Mouse (Mus musculus) forebrain, postnatal 0 days (tissue): ENCODE data around the gene Gfm2. TPM values are rescaled to one million over a fixed set of nuclear protein-coding genes. Genes with fewer than 3 reads are reported as not detected.

ENCODE experiments used
- ATAC-seq: fragments of 200-750 bp; cut with Nextera tagmentation; 2 replicates; pipeline ENCODE4 v1.8.0; 2017; ENCODE audit warnings: mild to moderate bottlenecking, moderate library complexity
- DNase-seq: peaks from one replicate; pipeline ENCODE4 v3.0.0-alpha.2; 2015
- H3K27ac ChIP-seq: fragments of 300-500 bp; sonication (generic); 2 replicates; pipeline ENCODE4 v1.5.1; 2014; ENCODE audit warnings: low read depth, mild to moderate bottlenecking, antibody characterized with exemption, low read length, moderate library complexity, mixed read lengths
- H3K27me3 ChIP-seq: fragments of 300-500 bp; sonication (generic); 2 replicates; pipeline ENCODE4 v1.6.1; 2014; ENCODE audit warnings: mild to moderate bottlenecking, low read length, mixed read lengths; ENCODE audit not compliant: insufficient read depth
- H3K36me3 ChIP-seq: fragments of 300-500 bp; sonication (generic); 2 replicates; pipeline ENCODE4 v1.6.1; 2014; ENCODE audit warnings: mild to moderate bottlenecking, moderate library complexity; ENCODE audit not compliant: insufficient read depth
- H3K4me1 ChIP-seq: fragments of 300-500 bp; sonication (generic); 2 replicates; pipeline ENCODE4 v1.6.1; 2014; ENCODE audit warnings: antibody characterized with exemption; ENCODE audit not compliant: insufficient read depth
- H3K4me2 ChIP-seq: fragments of 300-500 bp; sonication (generic); 2 replicates; pipeline ENCODE4 v1.6.1; 2014; ENCODE audit warnings: low read depth, mild to moderate bottlenecking, moderate library complexity
- H3K4me3 ChIP-seq: fragments of 300-500 bp; sonication (generic); 2 replicates; pipeline ENCODE4 v1.5.1; 2014; ENCODE audit warnings: low read depth, low read length, mixed read lengths
- H3K9ac ChIP-seq: fragments of 300-500 bp; sonication (generic); 2 replicates; pipeline ENCODE4 v1.6.1; 2014; ENCODE audit warnings: mild to moderate bottlenecking
- H3K9me3 ChIP-seq: fragments of 300-500 bp; sonication (generic); 2 replicates; pipeline ENCODE4 v1.6.1; 2016; ENCODE audit warnings: low read length
- CTCF ChIP-seq: sonication (generic); IDR thresholded peaks from 2 replicates; pipeline ENCODE4 v1.5.1; 2016; ENCODE audit warnings: antibody characterized with exemption, control low read depth, low read depth
- WGBS: fragments of 180-500 bp; shearing (Covaris S2); extraction: QIAGEN DNeasy Blood & Tissue Kit; methylation state at CpG from one replicate; pipeline ENCODE4 v1.1.7; 2014; 5-methylcytosine and 5-hydroxymethylcytosine counted together
- polyA plus RNA-seq: library from polyadenylated mRNA; unstranded; fragments of >200 nt; fragmentation: Nextera tagmentation; extraction: Ambion mirVana; gene quantifications from 2 replicates; pipeline ENCODE4 v1.2.1, GENCODE M21; 2015
- total RNA-seq: library from RNA; depleted of rRNA; stranded (reverse); fragments of >200 nt; gene quantifications from 2 replicates; pipeline ENCODE4 v1.2.3, GENCODE M21; 2014; rRNA removed

Gene Gfm2
- total and polyA plus RNA-seq, 2 experiments from 2014 or later: 15.5 to 32.1 TPM

GRCm38 (mm10) chr13:97225130-97225529, 87.4 kb downstream of the Gfm2 start:
- Histone ChIP-seq H3K4me3 (no peak overlapping the region), H3K9me3 (no peaks in the 10 kb centered on the region), H3K9ac (no peak overlapping the region), H3K4me2 (no peak overlapping the region), H3K27ac (no peak overlapping the region), H3K36me3 (no peaks in the 10 kb centered on the region), H3K4me1 (no peaks in the 10 kb centered on the region), H3K27me3 (no peaks in the 10 kb centered on the region)
- no peak for TF ChIP-seq CTCF
- DNase-seq (no peak), ATAC-seq (no peak)
- 83% methylated on average over 17 of the region's 17 CpGs for WGBS

- WGBS: 94% methylated on average over 3 of the region's 3 CpGs
- no peak overlapping the region for H3K27ac ChIP-seq
- H3K9ac ChIP-seq: no peak overlapping the region
- ATAC-seq (no peak), DNase-seq (no peak)
- H3K4me1 ChIP-seq: no peaks in the 10 kb centered on the region
- H3K4me3 ChIP-seq: no peak overlapping the region
- no peaks in the 10 kb centered on the region for H3K9me3 ChIP-seq
- no peaks in the 10 kb centered on the region for H3K36me3 ChIP-seq
- H3K27me3 ChIP-seq: no peaks in the 10 kb centered on the region
- no peak overlapping the region for H3K4me2 ChIP-seq
- no peak for TF ChIP-seq CTCF
These were observed 90.1 kb downstream of the Gfm2 start for GRCm38 (mm10) chr13:97227795-97228194.

GRCm38 (mm10) chr13:97230101-97230500, 92.4 kb downstream of the Gfm2 start:
- Histone ChIP-seq H3K36me3 (no peaks in the 10 kb centered on the region), H3K4me3 (no peak overlapping the region), H3K4me1 (no peaks in the 10 kb centered on the region), H3K4me2 (no peak overlapping the region), H3K27me3 (no peaks in the 10 kb centered on the region), H3K9ac (no peak overlapping the region), H3K9me3 (no peaks in the 10 kb centered on the region), H3K27ac (no peak overlapping the region)
- DNase-seq: no peak
- WGBS: 66% methylated on average over 3 of the region's 3 CpGs
- TF ChIP-seq CTCF: no peak
- no peak for ATAC-seq

Other genes starting within 250 kb of the Gfm2 start
- gene Gcnt4, start 213.2 kb upstream of the Gfm2 start, total RNA-seq: 0.76 and 0.85 TPM in 2 replicates
- gene Gcnt4, start 213.2 kb upstream of the Gfm2 start, polyA plus RNA-seq: 0.08 and 0.16 TPM in 2 replicates
- not detected in 2 replicates for gene 1700029F12Rik, start 103.6 kb upstream of the Gfm2 start, total RNA-seq
- not detected in 2 replicates for gene 1700029F12Rik, start 103.6 kb upstream of the Gfm2 start, polyA plus RNA-seq
- gene Fam169a, start 70.7 kb upstream of the Gfm2 start, total RNA-seq: 34.0 and 40.4 TPM in 2 replicates
- 13.1 and 18.5 TPM in 2 replicates for gene Fam169a, start 70.7 kb upstream of the Gfm2 start, polyA plus RNA-seq
- gene Gm6169, start 38.7 kb upstream of the Gfm2 start, total RNA-seq: 0.62 TPM in 1 of 2 replicates, not detected in the other
- gene Gm6169, start 38.7 kb upstream of the Gfm2 start, polyA plus RNA-seq: 1.0 and 1.7 TPM in 2 replicates
- gene Nsa2, start within 50 bp of the Gfm2 start, total RNA-seq: 48.6 and 77.5 TPM in 2 replicates
- 43.5 and 52.1 TPM in 2 replicates for gene Nsa2, start within 50 bp of the Gfm2 start, polyA plus RNA-seq
- gene Hexb, start 60.4 kb downstream of the Gfm2 start, total RNA-seq: 49.2 and 54.3 TPM in 2 replicates
- gene Hexb, start 60.4 kb downstream of the Gfm2 start, polyA plus RNA-seq: 49.2 and 50.6 TPM in 2 replicates
- 423 and 513 TPM in 2 replicates for gene Enc1, start 103.2 kb downstream of the Gfm2 start, total RNA-seq
- 76.8 and 80.3 TPM in 2 replicates for gene Enc1, start 103.2 kb downstream of the Gfm2 start, polyA plus RNA-seq